Mouse (Mus musculus): Measurements from ENCODE around the gene Vegfd.

GRCm38 (mm10) chrX:164436709-164437108, 63.5 kb downstream of the Vegfd start, which contains the start of gene Asb11:
- no peak for TF ChIP-seq CTCF (IDR thresholded peaks at IDR 0.05; ENCODE audit: borderline replicate concordance, insufficient read depth, low read depth, low read length)
- TF ChIP-seq POLR2A (IDR thresholded peaks at IDR 0.05; ENCODE audit: borderline replicate concordance, insufficient read depth, low read length) = no peak
